ENCODE assay signal across 8 mouse cellular contexts in genomic region chr10:80701721-80702535, GRCm38 (mm10). TPM values are rescaled to one million over a fixed set of nuclear protein-coding genes. Genes with fewer than 3 reads are reported as not detected.
A peak's percentile ranks its signal among the peaks of the same experiment; 100 is the strongest.
DNase-seq lines count a peak whose midpoint lies in the region; ATAC-seq and TF ChIP-seq lines count a peak whose summit lies in the region.

Gene Mob3a, minus strand, starts transcription at chr10:80701977.
Gene Izumo4, plus strand, starts transcription at chr10:80702184.

- under 1% methylated on average over 59 of the region's 59 CpGs for WGBS in forebrain, embryonic 11.5 days
- WGBS in heart, embryonic 16.5 days = under 1% methylated on average over 59 of the region's 59 CpGs
- WGBS in liver, embryonic 15.5 days (ENCODE audit: insufficient replicate concordance) = under 1% methylated on average over 59 of the region's 59 CpGs
- WGBS in neural tube, embryonic 12.5 days = under 1% methylated on average over 59 of the region's 59 CpGs

- peaks cover 14 to 44% of the 10 kb centered on the region in 2 experiments for H3K36me3 ChIP-seq in CH12.LX (replicated peaks in 1 of 2; ENCODE audit: control insufficient read depth in 1 of 2, insufficient read depth in 1 of 2, low read length in 1 of 2)
- peaks cover 2% of the 10 kb centered on the region for H3K36me3 ChIP-seq in forebrain, embryonic 11.5 days (ENCODE audit: control insufficient read depth, insufficient read depth, low read length)
- no peaks in the 10 kb centered on the region; the same call in 1 of the 2 replicates for H3K36me3 ChIP-seq in heart, embryonic 16.5 days (ENCODE audit: control insufficient read depth, insufficient read depth)
- H3K36me3 ChIP-seq in liver, embryonic 15.5 days (replicated peaks) = peaks cover 18% of the 10 kb centered on the region
- peaks cover 15% of the 10 kb centered on the region for H3K36me3 ChIP-seq in neural tube, embryonic 12.5 days

- H3K27me3 ChIP-seq in CH12.LX (replicated peaks) = no peaks in the 10 kb centered on the region
- H3K27me3 ChIP-seq in forebrain, embryonic 11.5 days (ENCODE audit: control insufficient read depth, insufficient read depth, low read length) = no peaks in the 10 kb centered on the region
- no peaks in the 10 kb centered on the region for H3K27me3 ChIP-seq in heart, embryonic 16.5 days (ENCODE audit: control insufficient read depth, insufficient read depth, low read length)
- H3K27me3 ChIP-seq in liver, embryonic 15.5 days = no peaks in the 10 kb centered on the region
- no peaks in the 10 kb centered on the region for H3K27me3 ChIP-seq in neural tube, embryonic 12.5 days (replicated peaks)

- TF ChIP-seq CTCF in CH12.LX (conservative IDR thresholded peaks at IDR 0.05 in 1 of 2, IDR thresholded peaks at IDR 0.05 in 1 of 2; ENCODE audit: low read depth in 2 of 2, low read length in 2 of 2) = no peak

- no peaks in the 10 kb centered on the region for H3K9me3 ChIP-seq in CH12.LX (replicated peaks; ENCODE audit: low read length)
- H3K9me3 ChIP-seq in forebrain, embryonic 11.5 days (ENCODE audit: control insufficient read depth, low read length) = no peaks in the 10 kb centered on the region
- H3K9me3 ChIP-seq in heart, embryonic 16.5 days (replicated peaks; ENCODE audit: control insufficient read depth, low read length) = no peaks in the 10 kb centered on the region
- no peaks in the 10 kb centered on the region for H3K9me3 ChIP-seq in liver, embryonic 15.5 days (replicated peaks)
- H3K9me3 ChIP-seq in neural tube, embryonic 12.5 days = no peaks in the 10 kb centered on the region

- peak; percentile 74 for TF ChIP-seq POLR2A in CH12.LX (IDR thresholded peaks at IDR 0.05; ENCODE audit: low read depth, low read length)

- TF ChIP-seq RAD21 in CH12.LX (IDR thresholded peaks at IDR 0.05; ENCODE audit: low read depth, low read length) = no peak

- peak; percentile 99 for DNase-seq in CH12.LX (ENCODE audit: extremely low read depth)
- peak; percentile 98 for DNase-seq in c-Kit-positive CD71-positive TER-119-negative erythroid progenitor cells, embryonic 14.5 days (ENCODE audit: low read depth)
- peak; percentile 99 for DNase-seq in forebrain, embryonic 11.5 days (ENCODE audit: low spot score)
- DNase-seq in kidney, postnatal 36 days = peak; percentile 98 to 100
- peak; percentile 99 for DNase-seq in telencephalon, adult 2 months (ENCODE audit: low read depth, low spot score)

- H3K27ac ChIP-seq in CH12.LX (ENCODE audit: insufficient read depth, low read depth) = peak within 1 kb of the TSS; percentile 77
- peak within 1 kb of the TSS; percentile 18 for H3K27ac ChIP-seq in forebrain, embryonic 11.5 days (ENCODE audit: low read depth, low read length)
- H3K27ac ChIP-seq in heart, embryonic 16.5 days (ENCODE audit: low read length) = peak within 1 kb of the TSS; percentile 81
- peak within 1 kb of the TSS; percentile 98 for H3K27ac ChIP-seq in liver, embryonic 15.5 days (replicated peaks)
- peak within 1 kb of the TSS; percentile 72 for H3K27ac ChIP-seq in neural tube, embryonic 12.5 days

- H3K4me2 ChIP-seq in CH12.LX (ENCODE audit: insufficient read depth, low read depth, poor library complexity, severe bottlenecking) = peak within 1 kb of the TSS; percentile 86
- peak within 1 kb of the TSS; percentile 71 for H3K4me2 ChIP-seq in forebrain, embryonic 11.5 days (ENCODE audit: low read depth, low read length, severe bottlenecking)
- H3K4me2 ChIP-seq in heart, embryonic 16.5 days (ENCODE audit: low read depth, low read length) = peak within 1 kb of the TSS; percentile 92
- H3K4me2 ChIP-seq in liver, embryonic 15.5 days = peak within 1 kb of the TSS; percentile 95
- H3K4me2 ChIP-seq in neural tube, embryonic 12.5 days (replicated peaks) = peak within 1 kb of the TSS; percentile 83

- H3K9ac ChIP-seq in CH12.LX (ENCODE audit: insufficient read depth, low read depth) = peak within 1 kb of the TSS; percentile 81
- peak within 1 kb of the TSS; percentile 43 for H3K9ac ChIP-seq in forebrain, embryonic 11.5 days (ENCODE audit: low read length)
- H3K9ac ChIP-seq in heart, embryonic 16.5 days (ENCODE audit: low read length) = peak within 1 kb of the TSS; percentile 83
- H3K9ac ChIP-seq in liver, embryonic 15.5 days = peak within 1 kb of the TSS; percentile 79
- peak within 1 kb of the TSS; percentile 69 for H3K9ac ChIP-seq in neural tube, embryonic 12.5 days

- H3K4me1 ChIP-seq in CH12.LX (ENCODE audit: control insufficient read depth in 1 of 2, insufficient read depth in 2 of 2) = peaks cover 28 to 49% of the 10 kb centered on the region in 2 experiments
- peaks cover 9% of the 10 kb centered on the region for H3K4me1 ChIP-seq in forebrain, embryonic 11.5 days (replicated peaks; ENCODE audit: control insufficient read depth, insufficient read depth, low read length)
- H3K4me1 ChIP-seq in heart, embryonic 16.5 days (ENCODE audit: control insufficient read depth, insufficient read depth, low read length) = peaks cover 23% of the 10 kb centered on the region
- H3K4me1 ChIP-seq in liver, embryonic 15.5 days (replicated peaks) = peaks cover 84% of the 10 kb centered on the region
- peaks cover 30% of the 10 kb centered on the region for H3K4me1 ChIP-seq in neural tube, embryonic 12.5 days

- peak within 1 kb of the TSS; percentile 78 to 88 (median 79) for H3K4me3 ChIP-seq in CH12.LX (replicated peaks in 1 of 3; ENCODE audit: low read depth in 2 of 3, low read length in 2 of 3, poor library complexity in 1 of 3)
- H3K4me3 ChIP-seq in forebrain, embryonic 11.5 days (ENCODE audit: low read depth, low read length) = peak within 1 kb of the TSS; percentile 36
- peak within 1 kb of the TSS; percentile 79 for H3K4me3 ChIP-seq in heart, embryonic 16.5 days (ENCODE audit: low read length)
- peak within 1 kb of the TSS; percentile 74 for H3K4me3 ChIP-seq in liver, embryonic 15.5 days (replicated peaks)
- H3K4me3 ChIP-seq in neural tube, embryonic 12.5 days = peak within 1 kb of the TSS; percentile 67

- TF ChIP-seq EP300 in CH12.LX (IDR thresholded peaks at IDR 0.05; ENCODE audit: low read length) = no peak

- dilution Hi-C loops in CH12.LX (cut with MboI; ENCODE audit: extremely low pct_ligation_motif_present, extremely low pct_unique_long_range_greater_than_20kb, low sequenced_read_pairs) = no loop called here

- peaks cover 23% of the 10 kb centered on the region for H3K79me2 ChIP-seq in CH12.LX (replicated peaks; ENCODE audit: control insufficient read depth, extremely low read depth, insufficient read depth, poor library complexity, severe bottlenecking)

- in situ Hi-C loops in CH12.LX (cut with MboI; ENCODE audit: low pct_ligation_motif_present, low pct_unique_long_range_greater_than_20kb, low sequenced_read_pairs) = no loop called here

- ATAC-seq in forebrain, embryonic 11.5 days (replicated peaks; ENCODE audit: low FRiP score) = peak; percentile 97
- ATAC-seq in heart, embryonic 16.5 days (replicated peaks; ENCODE audit: extremely low read depth, insufficient read depth, low FRiP score) = peak; percentile 94
- ATAC-seq in liver, embryonic 15.5 days (ENCODE audit: insufficient read depth) = peak; percentile 79
- ATAC-seq in neural tube, embryonic 12.5 days (ENCODE audit: low FRiP score, low read depth) = peak; percentile 96

TF ChIP-seq in CH12.LX, 34 proteins besides CTCF, POLR2A, EP300 and RAD21:
- TF ChIP-seq UBTF (IDR thresholded peaks at IDR 0.05; ENCODE audit: low read depth, low read length) = peak; percentile 32; the same call in 1 of the 2 replicates
- TF ChIP-seq ELF1 (IDR thresholded peaks at IDR 0.05; ENCODE audit: low read depth, low read length) = peak; percentile 65
- TF ChIP-seq KAT2A (IDR thresholded peaks at IDR 0.05; ENCODE audit: insufficient replicate concordance, low read length) = peak; percentile 74; the same call in 1 of the 2 replicates
- TF ChIP-seq BHLHE40 (IDR thresholded peaks at IDR 0.05; ENCODE audit: low read depth, low read length) = no peak; the same call in none of the 2 replicates
- TF ChIP-seq ZMIZ1 (IDR thresholded peaks at IDR 0.05; ENCODE audit: low read depth, low read length) = 0 out of 2 replicates have a peak, but pooled peaks have one; percentile 8
- TF ChIP-seq ZNF384 (IDR thresholded peaks at IDR 0.05; ENCODE audit: low read depth, low read length) = peak; percentile 85
- no peak for TF ChIP-seq CHD2 (IDR thresholded peaks at IDR 0.05; ENCODE audit: low read length)
- TF ChIP-seq HCFC1 (IDR thresholded peaks at IDR 0.05; ENCODE audit: low read depth, low read length) = peak; percentile 21; the same call in 1 of the 2 replicates
- peak; percentile 100 for TF ChIP-seq NRF1 (IDR thresholded peaks at IDR 0.05; ENCODE audit: low read depth, low read length)
- TF ChIP-seq MXI1 (IDR thresholded peaks at IDR 0.05; ENCODE audit: low read depth, low read length) = peak; percentile 82; the same call in 1 of the 2 replicates
- no peak for TF ChIP-seq CHD1 (IDR thresholded peaks at IDR 0.05; ENCODE audit: low read depth, low read length)
- peak; percentile 68 for TF ChIP-seq TCF12 (IDR thresholded peaks at IDR 0.05; ENCODE audit: low read depth, low read length)
- TF ChIP-seq NELFE (IDR thresholded peaks at IDR 0.05; ENCODE audit: low read depth, low read length) = peak; percentile 42
- TF ChIP-seq MEF2A (IDR thresholded peaks at IDR 0.05; ENCODE audit: borderline replicate concordance, low read depth, low read length) = no peak
- 0 out of 2 replicates have a peak, but pooled peaks have one; percentile 5 for TF ChIP-seq TBP (conservative IDR thresholded peaks at IDR 0.05; ENCODE audit: low read depth, low read length)

RNA-seq across cellular contexts. Expression of gene Mob3a, which starts in this region (rescaled TPM):
- total RNA-seq in CH12.LX (2012; rRNA removed) (56.9 and 71.7 TPM in 2 replicates), CH12.LX (2014; rRNA removed) (65.2 and 71.4 TPM in 2 replicates)
- 75.0 and 84.2 TPM in 2 replicates for polyA plus RNA-seq in CH12.LX (2012; ENCODE audit: insufficient read length, low read depth)
- 57.9 and 61.1 TPM in 2 replicates for polyA plus RNA-seq in forebrain, embryonic 11.5 days (2014; fragmentation: Nextera tagmentation; extraction: Ambion mirVana)
- polyA plus RNA-seq in heart, embryonic 16.5 days (2015; fragmentation: Nextera tagmentation; extraction: Ambion mirVana) = 29.0 and 33.4 TPM in 2 replicates
- 28.0 and 31.6 TPM in 2 replicates for polyA plus RNA-seq in liver, embryonic 15.5 days (2015; fragmentation: Nextera tagmentation; extraction: Ambion mirVana)
- polyA plus RNA-seq in neural tube, embryonic 12.5 days (2016; fragmentation: Nextera tagmentation; extraction: Ambion mirVana) = 59.4 and 61.5 TPM in 2 replicates

RNA-seq across cellular contexts. Expression of gene Izumo4, which starts in this region (rescaled TPM):
- total RNA-seq in CH12.LX (2012; rRNA removed) (8.1 and 9.6 TPM in 2 replicates), CH12.LX (2014; rRNA removed) (2.7 and 4.3 TPM in 2 replicates)
- 5.9 TPM in 2 replicates for polyA plus RNA-seq in CH12.LX (2012; ENCODE audit: insufficient read length, low read depth)
- 4.8 and 7.2 TPM in 2 replicates for polyA plus RNA-seq in forebrain, embryonic 11.5 days (2014; fragmentation: Nextera tagmentation; extraction: Ambion mirVana)
- polyA plus RNA-seq in heart, embryonic 16.5 days (2015; fragmentation: Nextera tagmentation; extraction: Ambion mirVana) = 11.2 and 13.2 TPM in 2 replicates
- 7.1 and 8.1 TPM in 2 replicates for polyA plus RNA-seq in liver, embryonic 15.5 days (2015; fragmentation: Nextera tagmentation; extraction: Ambion mirVana)
- 28.6 and 29.3 TPM in 2 replicates for polyA plus RNA-seq in neural tube, embryonic 12.5 days (2016; fragmentation: Nextera tagmentation; extraction: Ambion mirVana)

Comparison
In these comparisons a context has a peak if more than half of its experiments do, and no peak if none do; other contexts are left out.
1. Peak in every context shown above with its lines: DNase-seq, ATAC-seq, H3K4me3 ChIP-seq and H3K27ac ChIP-seq.
2. H3K27ac ChIP-seq: peak in every context shown above with its lines; median percentile 98 in liver, embryonic 15.5 days; 81 in heart, embryonic 16.5 days; 77 in CH12.LX; 72 in neural tube, embryonic 12.5 days; 18 in forebrain, embryonic 11.5 days.